Mouse (Mus musculus) stomach, embryonic 15.5 days (tissue): ENCODE data around the gene Dnttip1. TPM values are rescaled to one million over a fixed set of nuclear protein-coding genes. Genes with fewer than 3 reads are reported as not detected.

Source experiments
- ATAC-seq: fragments of 200-750 bp; cut with Nextera tagmentation; 2 replicates; pipeline ENCODE4 v1.8.0; 2017; ENCODE audit warnings: low read depth, moderate number of reproducible peaks, moderate TSS enrichment; ENCODE audit not compliant: insufficient read depth, low FRiP score
- H3K27ac ChIP-seq: fragments of 300-500 bp; sonication (generic); 2 replicates; pipeline ENCODE4 v1.5.1; 2015; ENCODE audit warnings: mild to moderate bottlenecking, inconsistent platforms
- H3K27me3 ChIP-seq: fragments of 300-500 bp; sonication (generic); replicated peaks from 2 replicates; pipeline ENCODE4 v1.6.1; 2015; ENCODE audit warnings: inconsistent platforms
- H3K36me3 ChIP-seq: fragments of 300-500 bp; sonication (generic); 2 replicates; pipeline ENCODE4 v1.6.1; 2015; ENCODE audit warnings: inconsistent platforms
- H3K4me1 ChIP-seq: fragments of 300-500 bp; sonication (generic); 2 replicates; pipeline ENCODE4 v1.6.1; 2015; ENCODE audit warnings: inconsistent platforms
- H3K4me2 ChIP-seq: fragments of 300-500 bp; sonication (generic); 2 replicates; pipeline ENCODE4 v1.6.1; 2015; ENCODE audit warnings: mild to moderate bottlenecking, inconsistent platforms
- H3K4me3 ChIP-seq: fragments of 300-500 bp; sonication (generic); replicated peaks from 2 replicates; pipeline ENCODE4 v1.5.1; 2015; ENCODE audit warnings: inconsistent platforms
- H3K9ac ChIP-seq: fragments of 300-500 bp; sonication (generic); 2 replicates; pipeline ENCODE4 v1.6.1; 2015; ENCODE audit warnings: inconsistent platforms
- H3K9me3 ChIP-seq: fragments of 300-500 bp; sonication (generic); 2 replicates; pipeline ENCODE4 v1.6.1; 2016; ENCODE audit warnings: inconsistent platforms
- WGBS: fragments of 180-500 bp; shearing (Covaris S2); methylation state at CpG from one replicate; pipeline ENCODE4 v1.1.7; 2015; 5-methylcytosine and 5-hydroxymethylcytosine counted together
- polyA plus RNA-seq: library from polyadenylated mRNA; unstranded; fragments of >200 nt; fragmentation: Nextera tagmentation; extraction: Ambion mirVana; gene quantifications from 2 replicates; pipeline ENCODE4 v1.2.1, GENCODE M21; 2015

The Dnttip1 gene
- polyA plus RNA-seq, 1 experiment from 2014 or later = 64.7 TPM

DNA sequence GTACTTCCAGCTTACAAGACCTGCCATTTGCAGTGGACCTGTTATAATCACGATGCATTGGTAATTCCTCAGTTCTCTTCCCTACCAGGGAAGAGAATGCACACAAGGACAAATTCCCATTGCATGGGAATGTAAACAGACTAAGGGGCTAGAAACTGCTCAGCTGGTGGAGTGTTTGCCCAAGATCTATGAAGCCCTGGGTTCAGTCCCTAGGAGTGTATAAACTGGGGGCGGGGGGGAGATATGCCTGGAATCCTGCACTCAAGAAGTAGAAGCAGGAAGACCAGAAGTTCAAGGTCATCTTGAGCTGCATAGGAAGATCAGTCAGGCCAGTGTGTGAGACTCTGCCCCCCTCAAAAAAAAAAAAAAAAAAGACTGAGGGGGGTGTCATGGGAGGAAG, 12.5 kb upstream of the Dnttip1 start:
- Histone ChIP-seq H3K9ac (no peak overlapping the region), H3K9me3 (no peaks in the 10 kb centered on the region), H3K27ac (no peak overlapping the region), H3K36me3 (no peaks in the 10 kb centered on the region), H3K27me3 (no peaks in the 10 kb centered on the region), H3K4me3 (no peak overlapping the region), H3K4me2 (no peak overlapping the region), H3K4me1 (0 out of 2 replicates have a peak, but pooled peaks cover 3% of the 10 kb centered on the region)
- no peak for ATAC-seq
- 53% methylated on average over 2 of the region's 2 CpGs for WGBS

DNA sequence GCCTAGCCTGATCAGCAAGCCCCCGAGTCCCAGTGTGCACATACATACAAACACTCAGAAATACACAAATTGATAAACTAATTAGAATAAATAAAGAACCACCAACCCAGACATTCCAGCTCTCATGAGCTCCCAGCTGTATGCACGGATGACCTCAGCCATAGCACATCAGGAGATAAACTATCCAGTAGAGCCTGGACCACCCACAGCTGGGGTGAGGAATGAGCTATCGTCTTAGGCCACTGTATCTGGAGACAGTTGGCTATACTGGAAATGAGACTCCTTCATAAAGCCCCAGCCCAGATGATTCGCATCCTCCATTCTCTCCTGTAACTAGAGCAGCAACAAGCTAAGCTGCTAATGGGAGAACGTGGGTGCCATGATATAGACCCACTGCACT, 10.9 kb upstream of the Dnttip1 start:
- no peak overlapping the region for H3K4me2 ChIP-seq
- H3K9ac ChIP-seq = no peak overlapping the region
- no peaks in the 10 kb centered on the region for H3K9me3 ChIP-seq
- no peaks in the 10 kb centered on the region for H3K36me3 ChIP-seq
- H3K27me3 ChIP-seq = no peaks in the 10 kb centered on the region
- H3K27ac ChIP-seq = no peak overlapping the region
- no peak overlapping the region for H3K4me3 ChIP-seq
- ATAC-seq = no peak
- 55% methylated on average over 5 of the region's 5 CpGs for WGBS
- H3K4me1 ChIP-seq = 0 out of 2 replicates have a peak, but pooled peaks cover 3% of the 10 kb centered on the region

DNA sequence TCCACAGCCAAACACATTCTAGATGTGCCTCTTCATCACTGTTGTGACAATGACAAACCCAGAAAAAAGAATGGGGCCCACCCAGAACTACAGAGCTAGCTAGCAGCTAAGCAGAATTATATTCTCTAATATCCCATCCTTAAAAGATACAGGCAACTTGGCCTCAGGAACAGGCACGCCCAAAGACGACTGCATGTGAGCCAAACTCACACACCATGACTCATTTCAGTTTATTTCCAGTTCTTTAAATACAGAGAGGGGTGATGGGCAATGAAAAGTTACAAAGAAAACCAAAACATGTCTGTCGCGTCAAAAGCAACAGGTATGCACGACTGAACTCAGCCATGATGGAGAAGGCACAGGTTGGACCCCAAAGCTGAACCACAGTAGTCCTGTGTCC, 10.3 kb upstream of the Dnttip1 start:
- Histone ChIP-seq H3K4me2 (no peak overlapping the region), H3K27ac (no peak overlapping the region), H3K4me1 (0 out of 2 replicates have a peak, but pooled peaks cover 3% of the 10 kb centered on the region), H3K9me3 (no peaks in the 10 kb centered on the region), H3K27me3 (no peaks in the 10 kb centered on the region), H3K36me3 (no peaks in the 10 kb centered on the region), H3K9ac (no peak overlapping the region), H3K4me3 (no peak overlapping the region)
- 75% methylated on average over 5 of the region's 5 CpGs for WGBS
- ATAC-seq = no peak

DNA sequence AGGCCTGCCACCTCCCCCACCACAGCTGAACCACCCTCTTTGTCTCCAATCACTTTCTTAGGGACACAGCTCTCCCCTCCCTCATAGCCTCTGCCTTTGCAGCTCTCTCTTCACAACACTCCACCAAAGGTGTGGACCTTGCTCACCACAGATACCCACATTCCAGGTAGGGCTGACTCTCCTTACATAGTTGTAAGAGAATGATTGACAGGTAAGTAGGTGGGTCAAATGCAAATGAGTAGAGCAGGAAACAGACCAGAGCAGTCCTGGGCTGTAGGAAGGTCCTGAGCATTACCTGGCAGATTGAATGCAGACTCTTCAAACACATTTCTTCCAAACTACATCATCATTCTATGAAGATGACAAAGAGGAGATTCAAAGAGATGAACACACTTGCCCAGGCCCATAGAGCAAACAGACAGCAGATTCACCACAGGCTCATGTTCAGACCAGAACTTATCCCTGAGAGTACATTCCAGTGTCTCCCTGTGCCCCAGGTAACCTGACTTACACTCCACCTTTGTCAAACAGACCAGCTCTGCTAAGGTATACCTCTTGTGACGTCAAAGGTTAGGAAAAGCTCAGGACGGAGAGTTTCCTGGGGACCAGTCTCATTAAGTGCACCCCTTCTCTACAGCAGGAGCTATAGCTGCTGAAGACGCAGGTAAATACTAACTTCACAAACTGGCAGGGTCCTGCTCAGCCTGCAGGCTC, 8.2 kb upstream of the Dnttip1 start:
- H3K4me3 ChIP-seq = no peak overlapping the region
- 52% methylated on average over 3 of the region's 3 CpGs for WGBS
- 0 out of 2 replicates have a peak, but pooled peaks cover 3% of the 10 kb centered on the region for H3K4me1 ChIP-seq
- no peak overlapping the region for H3K9ac ChIP-seq
- H3K36me3 ChIP-seq = no peaks in the 10 kb centered on the region
- H3K27me3 ChIP-seq = no peaks in the 10 kb centered on the region
- ATAC-seq = peak; percentile 79
- H3K9me3 ChIP-seq = no peaks in the 10 kb centered on the region
- H3K27ac ChIP-seq = peak overlapping the region; percentile 61; the same call in 1 of the 2 replicates
- H3K4me2 ChIP-seq = no peak overlapping the region

DNA sequence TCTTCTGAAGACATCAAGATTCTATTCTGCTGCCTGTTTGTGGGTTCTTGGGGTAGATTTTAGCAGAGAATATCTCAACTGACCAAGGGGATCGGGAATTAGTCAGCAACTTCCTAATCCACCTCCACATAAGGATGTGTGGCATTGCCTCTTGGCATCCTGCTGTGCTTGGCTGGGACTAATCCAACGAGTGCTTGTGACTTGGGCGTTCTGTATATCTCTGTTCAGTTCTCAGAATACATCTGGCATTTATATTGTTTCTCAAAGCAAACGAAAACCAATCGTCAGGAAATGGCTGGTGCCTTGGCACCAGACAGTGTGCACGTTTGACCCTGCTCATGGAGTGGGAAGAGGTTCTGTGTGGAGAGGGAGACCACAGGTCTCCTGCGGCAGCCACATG, 5.9 kb upstream of the Dnttip1 start:
- Histone ChIP-seq H3K27ac (no peak overlapping the region), H3K36me3 (no peaks in the 10 kb centered on the region), H3K9ac (no peak overlapping the region), H3K27me3 (no peaks in the 10 kb centered on the region), H3K9me3 (no peaks in the 10 kb centered on the region), H3K4me2 (no peak overlapping the region), H3K4me1 (peaks cover under 1% of the 10 kb centered on the region), H3K4me3 (no peak overlapping the region)
- no peak for ATAC-seq
- WGBS = 66% methylated on average over 7 of the region's 7 CpGs

DNA sequence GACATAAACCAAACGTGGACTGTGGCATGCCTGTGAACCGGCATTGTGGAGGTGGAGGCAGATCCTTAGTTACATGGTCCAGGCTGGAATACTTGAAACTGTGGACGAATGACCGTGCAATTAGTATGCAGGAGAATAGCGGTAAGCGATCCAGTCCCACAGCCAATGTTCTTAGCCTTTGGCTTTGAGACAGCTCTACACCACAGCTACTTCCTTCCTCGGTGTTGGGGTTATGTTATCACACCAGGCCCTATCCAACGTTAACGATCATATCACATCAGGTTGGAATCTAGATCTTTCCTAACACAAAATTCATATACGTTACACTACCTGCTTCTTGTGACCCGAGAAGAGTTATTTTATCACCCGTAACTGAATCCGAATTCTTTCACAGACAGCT, 796 bp upstream of the Dnttip1 start:
- no peak for ATAC-seq
- Histone ChIP-seq H3K4me1 (peaks cover 16% of the 10 kb centered on the region), H3K36me3 (0 out of 2 replicates have a peak, but pooled peaks cover 13% of the 10 kb centered on the region), H3K27ac (no peak overlapping the region), H3K27me3 (no peaks in the 10 kb centered on the region), H3K4me2 (peak overlapping the region; percentile 92), H3K9me3 (no peaks in the 10 kb centered on the region), H3K9ac (no peak overlapping the region), H3K4me3 (peak overlapping the region; percentile 96)
- 68% methylated on average over 13 of the region's 13 CpGs for WGBS

DNA sequence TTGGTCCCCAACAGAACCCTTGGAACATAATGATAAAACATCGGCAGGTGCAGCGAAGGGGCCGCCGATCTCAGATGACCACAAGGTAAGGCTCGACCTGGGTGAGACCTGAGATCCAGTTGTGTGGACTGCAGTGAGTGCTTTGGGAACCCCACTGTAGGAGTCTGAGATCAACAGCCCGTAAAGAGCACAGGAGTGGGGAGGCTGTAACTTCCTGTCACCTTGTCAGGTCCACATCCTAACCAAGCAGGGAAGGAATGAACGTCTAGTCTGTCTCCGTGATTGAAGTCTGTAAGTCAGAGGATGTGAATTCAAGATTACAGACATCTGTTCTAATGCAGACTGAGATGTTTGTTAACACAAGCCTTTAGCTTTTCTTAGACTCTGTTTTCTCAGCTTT, 910 bp downstream of the Dnttip1 start:
- Histone ChIP-seq H3K27me3 (no peaks in the 10 kb centered on the region), H3K9ac (peak overlapping the region; percentile 92), H3K36me3 (0 out of 2 replicates have a peak, but pooled peaks cover 19% of the 10 kb centered on the region), H3K9me3 (no peaks in the 10 kb centered on the region), H3K4me1 (peaks cover 16% of the 10 kb centered on the region), H3K4me3 (peak overlapping the region; percentile 96), H3K27ac (no peak overlapping the region), H3K4me2 (peak overlapping the region; percentile 92)
- WGBS = 47% methylated on average over 8 of the region's 8 CpGs
- no peak for ATAC-seq

DNA sequence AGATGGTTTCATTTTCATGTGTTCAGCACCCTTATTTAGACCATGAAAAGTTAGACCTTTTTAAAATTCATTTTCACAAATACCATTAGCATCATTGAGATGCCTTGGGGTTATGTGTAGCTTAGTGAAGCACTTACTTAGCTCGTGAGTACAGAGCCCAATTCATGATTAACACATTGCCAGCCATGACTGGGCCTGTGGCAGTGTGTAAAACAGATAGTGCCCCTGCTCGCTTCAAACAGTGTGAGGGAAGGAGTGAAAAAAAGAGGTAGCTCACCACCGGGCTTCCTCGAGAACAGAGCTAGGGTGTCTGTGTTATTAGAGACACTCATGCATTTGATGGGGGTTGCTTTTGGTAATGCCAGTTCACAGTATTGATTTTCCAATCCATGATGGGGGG, 2.4 kb downstream of the Dnttip1 start:
- H3K9ac ChIP-seq = no peak overlapping the region
- 0 out of 2 replicates have a peak, but pooled peaks cover 33% of the 10 kb centered on the region for H3K36me3 ChIP-seq
- H3K27ac ChIP-seq = no peak overlapping the region
- H3K4me3 ChIP-seq = no peak overlapping the region
- no peaks in the 10 kb centered on the region for H3K9me3 ChIP-seq
- no peak for ATAC-seq
- WGBS = 84% methylated on average over 4 of the region's 4 CpGs
- H3K4me1 ChIP-seq = peaks cover 16% of the 10 kb centered on the region
- no peak overlapping the region for H3K4me2 ChIP-seq
- H3K27me3 ChIP-seq = no peaks in the 10 kb centered on the region

DNA sequence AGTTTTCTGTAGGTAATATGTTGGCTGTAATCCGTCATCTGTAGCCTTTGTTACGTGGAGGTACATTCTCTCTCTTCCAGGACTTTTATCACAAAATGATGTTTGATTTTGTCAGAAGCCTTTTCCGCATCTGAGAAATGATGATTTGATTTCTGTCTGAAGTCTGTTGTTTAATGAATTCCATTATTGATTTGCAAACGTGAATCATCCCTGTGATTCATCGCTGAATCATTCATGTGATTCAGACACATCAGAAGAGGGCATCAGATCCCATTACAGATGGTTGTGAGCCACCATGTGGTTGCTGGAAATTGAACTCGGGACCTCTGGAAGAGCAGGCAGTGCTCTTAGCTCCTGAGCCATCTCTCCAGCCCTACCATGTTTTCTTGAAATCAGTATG, 3.2 kb downstream of the Dnttip1 start:
- H3K27ac ChIP-seq = no peak overlapping the region
- H3K4me2 ChIP-seq = no peak overlapping the region
- H3K9me3 ChIP-seq = no peaks in the 10 kb centered on the region
- no peaks in the 10 kb centered on the region for H3K27me3 ChIP-seq
- H3K4me3 ChIP-seq = no peak overlapping the region
- no peak for ATAC-seq
- 85% methylated on average over 6 of the region's 6 CpGs for WGBS
- peaks cover 16% of the 10 kb centered on the region for H3K4me1 ChIP-seq
- 0 out of 2 replicates have a peak, but pooled peaks cover 35% of the 10 kb centered on the region for H3K36me3 ChIP-seq
- no peak overlapping the region for H3K9ac ChIP-seq

DNA sequence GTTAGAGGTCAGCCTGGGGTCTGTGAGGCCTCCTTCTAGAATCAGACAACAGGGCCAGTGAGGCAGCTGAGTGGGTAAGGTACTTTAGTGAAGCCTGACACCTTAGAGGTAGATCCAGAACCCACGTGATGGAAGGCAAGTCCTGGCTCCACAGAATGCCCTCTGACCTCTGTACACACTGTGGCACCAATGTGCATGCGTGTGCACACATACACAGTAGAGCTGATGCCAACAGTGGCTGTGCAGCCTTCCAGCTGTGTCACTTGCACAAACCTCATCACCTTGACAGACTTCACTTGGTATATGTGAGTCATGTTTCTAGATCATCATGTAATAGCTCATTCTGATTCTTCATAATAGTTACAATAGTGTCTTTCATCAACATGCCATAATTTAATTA, 6.7 kb downstream of the Dnttip1 start:
- 86% methylated on average over 2 of the region's 2 CpGs for WGBS
- H3K9ac ChIP-seq = no peak overlapping the region
- H3K4me1 ChIP-seq = 0 out of 2 replicates have a peak, but pooled peaks cover 1% of the 10 kb centered on the region
- no peak overlapping the region for H3K27ac ChIP-seq
- peaks cover 67% of the 10 kb centered on the region for H3K36me3 ChIP-seq
- H3K4me3 ChIP-seq = no peak overlapping the region
- no peak overlapping the region for H3K4me2 ChIP-seq
- ATAC-seq = no peak
- H3K27me3 ChIP-seq = no peaks in the 10 kb centered on the region
- H3K9me3 ChIP-seq = no peaks in the 10 kb centered on the region

DNA sequence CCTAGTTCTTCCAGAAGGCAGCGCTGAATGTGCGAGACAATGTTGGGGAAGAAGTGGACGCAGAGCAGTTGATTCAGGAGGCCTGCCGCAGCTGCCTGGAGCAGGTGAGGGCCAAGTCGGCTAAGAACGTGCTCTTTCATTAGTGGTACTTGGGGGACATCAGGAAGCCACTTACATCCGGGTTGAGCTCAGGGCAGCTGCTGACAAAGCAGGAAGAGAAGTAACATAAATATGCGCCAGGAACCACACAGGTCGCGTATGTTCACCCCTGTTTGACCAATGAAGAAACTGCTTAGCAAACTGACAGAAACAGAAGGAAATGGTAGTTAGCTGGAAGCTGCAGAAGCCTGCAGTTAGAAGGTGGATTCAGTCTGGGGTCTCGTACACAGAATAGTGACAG, 8.3 kb downstream of the Dnttip1 start:
- Histone ChIP-seq H3K27ac (no peak overlapping the region), H3K36me3 (peaks cover 75% of the 10 kb centered on the region), H3K27me3 (no peaks in the 10 kb centered on the region), H3K4me1 (no peaks in the 10 kb centered on the region), H3K9me3 (no peaks in the 10 kb centered on the region), H3K4me2 (no peak overlapping the region), H3K4me3 (no peak overlapping the region), H3K9ac (no peak overlapping the region)
- WGBS = 76% methylated on average over 11 of the region's 11 CpGs
- ATAC-seq = no peak

DNA sequence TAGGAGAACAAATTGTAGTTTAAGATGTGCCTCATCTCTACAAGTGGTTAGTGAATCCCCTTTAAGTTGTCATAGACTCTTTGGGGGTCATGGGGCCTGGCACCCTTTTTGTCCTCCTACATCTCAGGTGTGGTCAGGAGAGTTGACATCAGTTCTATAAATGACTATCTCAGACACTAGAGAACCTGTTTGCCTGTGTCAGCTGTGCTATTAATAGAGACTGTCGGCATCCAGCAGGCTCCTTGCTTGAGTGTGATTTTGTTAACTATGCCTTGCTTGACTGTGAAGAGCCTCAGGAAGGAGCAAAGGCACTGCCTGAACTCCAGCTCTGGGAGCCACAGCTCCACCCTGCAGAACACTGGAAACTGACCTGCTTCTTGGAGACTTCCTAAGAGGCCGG, 9.0 kb downstream of the Dnttip1 start:
- Histone ChIP-seq H3K27ac (no peak overlapping the region), H3K4me1 (no peaks in the 10 kb centered on the region), H3K36me3 (peaks cover 78% of the 10 kb centered on the region), H3K4me3 (no peak overlapping the region), H3K4me2 (no peak overlapping the region), H3K9ac (no peak overlapping the region), H3K9me3 (no peaks in the 10 kb centered on the region), H3K27me3 (no peaks in the 10 kb centered on the region)
- ATAC-seq = no peak
- WGBS = 84% methylated on average over 2 of the region's 2 CpGs
